Mouse (Mus musculus): Measurements from ENCODE around the gene Tbc1d20.

DNA sequence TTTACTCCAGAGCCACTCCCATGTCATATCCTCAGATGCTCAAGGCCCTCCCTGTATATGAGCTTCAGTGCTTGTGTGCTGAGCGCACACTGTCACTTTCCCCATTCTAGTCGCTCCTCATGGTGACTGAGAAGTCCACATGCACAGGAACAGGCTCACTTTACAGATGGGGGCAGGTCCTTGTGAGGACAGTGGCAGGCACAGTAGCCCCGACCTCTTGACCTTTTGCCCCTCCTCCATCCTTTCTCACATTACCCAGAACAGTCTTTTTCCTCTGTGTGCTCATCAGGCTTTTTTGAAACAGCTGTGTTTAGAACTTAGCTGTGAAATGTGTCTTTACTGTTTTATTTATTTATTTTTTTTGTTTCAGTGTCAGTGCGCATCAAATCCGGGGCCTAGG is 10.2 kb downstream of the Tbc1d20 start:
- TF ChIP-seq CTCF (IDR thresholded peaks at IDR 0.05; ENCODE audit: extremely low read depth, insufficient read depth, low read length) (no peak), POLR2A (IDR thresholded peaks at IDR 0.05; ENCODE audit: extremely low read depth, insufficient read depth, low read length) (no peak)
